Mouse (Mus musculus): Measurements from ENCODE around the gene Cdkn3.

GRCm38 (mm10) chr14:46818743-46819142, 58.4 kb downstream of the Cdkn3 start:
- TF ChIP-seq CTCF (IDR thresholded peaks at IDR 0.05; ENCODE audit: low read depth) (no peak), EP300 (optimal IDR thresholded peaks at IDR 0.05) (no peak)
